10 mouse cellular contexts compared by ENCODE assay signal in the genomic region with DNA sequence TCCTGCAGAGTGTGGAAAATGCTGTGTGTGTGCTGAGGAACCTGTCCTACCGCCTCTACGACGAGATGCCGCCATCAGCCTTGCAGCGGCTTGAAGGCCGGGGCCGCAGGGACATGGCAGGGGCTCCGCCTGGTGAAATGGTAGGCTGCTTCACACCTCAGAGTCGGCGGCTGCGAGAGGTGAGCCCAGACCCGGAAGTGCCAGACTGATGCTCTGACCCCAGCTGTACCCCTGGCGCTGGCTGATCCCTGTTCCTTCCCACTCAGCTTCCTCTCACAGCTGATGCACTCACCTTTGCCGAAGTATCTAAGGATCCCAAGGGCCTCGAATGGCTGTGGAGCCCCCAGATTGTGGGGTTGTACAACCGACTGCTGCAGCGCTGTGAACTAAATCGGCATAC. TPM values are rescaled to one million over a fixed set of nuclear protein-coding genes. Genes with fewer than 3 reads are reported as not detected.
A peak's percentile ranks its signal among the peaks of the same experiment; 100 is the strongest.
DNase-seq lines count a peak whose midpoint lies in the region; ATAC-seq lines count a peak whose summit lies in the region.
"Had no signal": no experiment of that assay in that cellular context is flagged by ENCODE, and none has a peak within 500 bp of the region (broad histone marks: within the 10 kb centered on the region; RNA-seq: fewer than 3 reads in every experiment).

No protein-coding gene starts in this region.

- no peaks in the 10 kb centered on the region for H3K36me3 ChIP-seq in heart, embryonic 10.5 days
- no peaks in the 10 kb centered on the region for H3K36me3 ChIP-seq in neural tube, embryonic 11.5 days (ENCODE audit: control insufficient read depth, insufficient read depth, low read length)
- H3K36me3 ChIP-seq in limb, embryonic 15.5 days: no peaks in the 10 kb centered on the region

- peak overlapping the region; percentile 33 for H3K4me2 ChIP-seq in neural tube, embryonic 11.5 days (ENCODE audit: low read depth)
- 0 out of 2 replicates have a peak overlapping the region, but pooled peaks have one; percentile 7 for H3K4me2 ChIP-seq in limb, embryonic 15.5 days

- no peak overlapping the region for H3K27ac ChIP-seq in heart, embryonic 10.5 days
- H3K27ac ChIP-seq in neural tube, embryonic 11.5 days (ENCODE audit: low read depth, low read length): no peak overlapping the region
- no peak overlapping the region for H3K27ac ChIP-seq in limb, embryonic 15.5 days
- H3K27ac ChIP-seq: layer of hippocampus, adult 2 months had no signal

- ATAC-seq in neural tube, embryonic 11.5 days (ENCODE audit: insufficient read depth, low FRiP score, low TSS enrichment): no peak
- no peak for ATAC-seq in limb, embryonic 15.5 days (ENCODE audit: insufficient number of reproducible peaks, low FRiP score, low TSS enrichment, low read depth)

- DNase-seq in heart, embryonic 10.5 days (ENCODE audit: low spot score): no peak
- DNase-seq in heart, adult 18-20 months: no peak
- DNase-seq in neural tube, embryonic 11.5 days (ENCODE audit: low spot score): no peak
- no peak for DNase-seq in neural tube, embryonic 10.5 days (ENCODE audit: extremely low spot score, low spot score)
- DNase-seq in thymus, postnatal 14 days: peak; percentile 52
- DNase-seq in cerebellum, adult 11-12 months: no peak
- no peak for DNase-seq in adrenal gland, postnatal 4 days (ENCODE audit: low spot score in 2 of 2)

- H3K4me1 ChIP-seq in heart, embryonic 10.5 days: peaks cover 26% of the 10 kb centered on the region
- 0 out of 2 replicates have a peak, but pooled peaks cover 2% of the 10 kb centered on the region for H3K4me1 ChIP-seq in neural tube, embryonic 11.5 days (ENCODE audit: control insufficient read depth, insufficient read depth, low read length)
- peaks cover 26% of the 10 kb centered on the region for H3K4me1 ChIP-seq in limb, embryonic 15.5 days

- 10% methylated on average over 18 of the region's 18 CpGs for WGBS in heart, embryonic 10.5 days
- 12% methylated on average over 18 of the region's 18 CpGs for WGBS in neural tube, embryonic 11.5 days
- WGBS in limb, embryonic 15.5 days: 11% methylated on average over 18 of the region's 18 CpGs

- H3K4me3 ChIP-seq in heart, embryonic 10.5 days: peak overlapping the region; percentile 44
- H3K4me3 ChIP-seq in neural tube, embryonic 11.5 days (ENCODE audit: low read depth, low read length): no peak overlapping the region
- H3K4me3 ChIP-seq in limb, embryonic 15.5 days: no peak overlapping the region
- H3K4me3 ChIP-seq: layer of hippocampus, adult 2 months; myocyte had no signal

- H3K9ac ChIP-seq in neural tube, embryonic 11.5 days (ENCODE audit: low read length): no peak overlapping the region
- H3K9ac ChIP-seq in limb, embryonic 15.5 days: no peak overlapping the region

- peaks cover 72% of the 10 kb centered on the region for H3K27me3 ChIP-seq in heart, embryonic 10.5 days (ENCODE audit: insufficient read depth, poor library complexity, severe bottlenecking)
- peaks cover 15% of the 10 kb centered on the region for H3K27me3 ChIP-seq in neural tube, embryonic 11.5 days (ENCODE audit: control insufficient read depth, insufficient read depth, low read length)
- peaks cover 56% of the 10 kb centered on the region for H3K27me3 ChIP-seq in limb, embryonic 15.5 days

- no peaks in the 10 kb centered on the region for H3K9me3 ChIP-seq in heart, embryonic 10.5 days
- no peaks in the 10 kb centered on the region for H3K9me3 ChIP-seq in neural tube, embryonic 11.5 days (ENCODE audit: control insufficient read depth, low read length)
- H3K9me3 ChIP-seq in limb, embryonic 15.5 days: no peaks in the 10 kb centered on the region

RNA-seq across cellular contexts. Expression of a gene that starts 10.5 kb away (rescaled TPM):
- polyA plus RNA-seq in heart, embryonic 10.5 days (2016; fragmentation: Nextera tagmentation; extraction: Ambion mirVana): 0.94 and 3.4 TPM in 2 replicates
- total RNA-seq in heart, adult 18-20 months (2021): 1 to 10 TPM in 1 of 2 experiments, under 1 TPM in 1; 0.37 to 1.6 TPM
- 2.3 and 2.7 TPM in 2 replicates for polyA plus RNA-seq in neural tube, embryonic 11.5 days (2014; fragmentation: Nextera tagmentation; extraction: Ambion mirVana)
- polyA plus RNA-seq in limb, embryonic 15.5 days (2015; fragmentation: Nextera tagmentation; extraction: Ambion mirVana): 150 and 151 TPM in 2 replicates
- 1 to 10 TPM; 1.6 to 2.2 TPM for total RNA-seq in adrenal gland, postnatal 4 days (2021)
- total RNA-seq: layer of hippocampus, adult 2 months had no signal

RNA-seq across cellular contexts. Expression of a gene that starts 11.9 kb away (rescaled TPM):
- 3.0 and 5.7 TPM in 2 replicates for polyA plus RNA-seq in heart, embryonic 10.5 days (2016; fragmentation: Nextera tagmentation; extraction: Ambion mirVana)
- total RNA-seq in heart, adult 18-20 months (2021): 1 to 10 TPM; 4.2 to 4.7 TPM
- polyA plus RNA-seq in neural tube, embryonic 11.5 days (2014; fragmentation: Nextera tagmentation; extraction: Ambion mirVana): 2.4 and 3.1 TPM in 2 replicates
- polyA plus RNA-seq in limb, embryonic 15.5 days (2015; fragmentation: Nextera tagmentation; extraction: Ambion mirVana): 3.3 and 3.8 TPM in 2 replicates
- 10 to 100 TPM in 1 of 2 experiments, 1 to 10 TPM in 1; 7.0 to 10.3 TPM for total RNA-seq in adrenal gland, postnatal 4 days (2021)

RNA-seq across cellular contexts. Expression of a gene that starts 27.6 kb away (rescaled TPM):
- 2.6 and 12.7 TPM in 2 replicates for polyA plus RNA-seq in heart, embryonic 10.5 days (2016; fragmentation: Nextera tagmentation; extraction: Ambion mirVana)
- not detected for total RNA-seq in heart, adult 18-20 months (2021)
- polyA plus RNA-seq in neural tube, embryonic 11.5 days (2014; fragmentation: Nextera tagmentation; extraction: Ambion mirVana): 14.5 and 17.1 TPM in 2 replicates
- 9.9 and 12.1 TPM in 2 replicates for polyA plus RNA-seq in limb, embryonic 15.5 days (2015; fragmentation: Nextera tagmentation; extraction: Ambion mirVana)
- 10 to 100 TPM in 1 of 2 experiments, 1 to 10 TPM in 1; 7.0 to 11.3 TPM for total RNA-seq in adrenal gland, postnatal 4 days (2021)

RNA-seq across cellular contexts. Expression of a gene that starts 29.1 kb away (rescaled TPM):
- polyA plus RNA-seq in heart, embryonic 10.5 days (2016; fragmentation: Nextera tagmentation; extraction: Ambion mirVana): 0.42 and 0.97 TPM in 2 replicates
- total RNA-seq in heart, adult 18-20 months (2021): not detected
- polyA plus RNA-seq in neural tube, embryonic 11.5 days (2014; fragmentation: Nextera tagmentation; extraction: Ambion mirVana): 0.09 TPM in 1 of 2 replicates, not detected in the other
- 23.4 and 24.1 TPM in 2 replicates for polyA plus RNA-seq in limb, embryonic 15.5 days (2015; fragmentation: Nextera tagmentation; extraction: Ambion mirVana)
- total RNA-seq in adrenal gland, postnatal 4 days (2021): 1 to 10 TPM in 1 of 2 experiments, under 1 TPM in 1; 0.65 to 2.2 TPM
- total RNA-seq: layer of hippocampus, adult 2 months had no signal
- polyA plus RNA-seq: myocyte had no signal

RNA-seq across cellular contexts. Expression of a gene that starts 33.7 kb away (rescaled TPM):
- 87.8 and 91.1 TPM in 2 replicates for polyA plus RNA-seq in heart, embryonic 10.5 days (2016; fragmentation: Nextera tagmentation; extraction: Ambion mirVana)
- 10 to 100 TPM; 28.1 to 30.3 TPM for total RNA-seq in heart, adult 18-20 months (2021)
- 69.0 and 69.5 TPM in 2 replicates for polyA plus RNA-seq in neural tube, embryonic 11.5 days (2014; fragmentation: Nextera tagmentation; extraction: Ambion mirVana)
- 69.4 and 70.0 TPM in 2 replicates for polyA plus RNA-seq in limb, embryonic 15.5 days (2015; fragmentation: Nextera tagmentation; extraction: Ambion mirVana)
- 10 to 100 TPM; 44.2 to 53.1 TPM for total RNA-seq in adrenal gland, postnatal 4 days (2021)

Comparison
In these comparisons a context has a peak if more than half of its experiments do, and no peak if none do; other contexts are left out.
1. RNA of a gene that starts 10.5 kb away (polyA plus RNA-seq): 150 to 151 TPM in limb, embryonic 15.5 days; 0.94 to 3.4 TPM in heart, embryonic 10.5 days and 2.3 to 2.7 TPM in neural tube, embryonic 11.5 days; every median in the first group is over 10 times any median in the second.